Mouse (Mus musculus): ENCODE results near the gene Sap18b. TPM values are rescaled to one million over a fixed set of nuclear protein-coding genes. Genes with fewer than 3 reads are reported as not detected.
"Not testable (repeated sequence)": the region's sequence is repeated elsewhere in the genome, so short reads cannot be mapped to it uniquely, and the experiment has no call there.

Sap18b gene
- polyA plus RNA-seq, 1 experiment: 218 TPM

GRCm38 (mm10) chr8:95852290-95852689 is 27.1 kb downstream of the Sap18b start:
- H3K27me3 ChIP-seq (ENCODE audit: control insufficient read depth, insufficient read depth, insufficient read length): no peaks in the 10 kb centered on the region
- peak overlapping the region; percentile 74 for H3K4me3 ChIP-seq (ENCODE audit: insufficient read depth, poor library complexity, severe bottlenecking)
- peaks cover 11% of the 10 kb centered on the region for H3K79me2 ChIP-seq (ENCODE audit: control insufficient read depth, insufficient read depth)
- H3ac ChIP-seq (ENCODE audit: control insufficient read depth, insufficient read length, low read depth): peak overlapping the region; percentile 40
- peak; percentile 44 for TF ChIP-seq USF1 (IDR thresholded peaks at IDR 0.05; ENCODE audit: low read depth)
- TF ChIP-seq MYOG (IDR thresholded peaks at IDR 0.05; ENCODE audit: control insufficient read depth, extremely low read depth, insufficient read length): no peak
- peak; percentile 97 for TF ChIP-seq CEBPB (IDR thresholded peaks at IDR 0.05; ENCODE audit: low read depth)
- peaks cover 6% of the 10 kb centered on the region for H3K36me3 ChIP-seq (ENCODE audit: control insufficient read depth, insufficient read depth)
- H3K79me3 ChIP-seq (ENCODE audit: low read depth): peaks cover 2% of the 10 kb centered on the region

- Histone ChIP-seq H3K36me3 (ENCODE audit: control insufficient read depth, insufficient read depth) (peaks cover 1% of the 10 kb centered on the region), H3K79me3 (ENCODE audit: low read depth) (peaks cover 2% of the 10 kb centered on the region), H3K79me2 (ENCODE audit: control insufficient read depth, insufficient read depth) (peaks cover 11% of the 10 kb centered on the region), H3K27me3 (ENCODE audit: control insufficient read depth, insufficient read depth, insufficient read length) (no peaks in the 10 kb centered on the region), H3ac (ENCODE audit: control insufficient read depth, insufficient read length, low read depth) (peak within 1 kb of the TSS; percentile 63), H3K4me3 (ENCODE audit: insufficient read depth, poor library complexity, severe bottlenecking) (peak within 1 kb of the TSS; percentile 74)
- TF ChIP-seq CEBPB (IDR thresholded peaks at IDR 0.05; ENCODE audit: low read depth) (no peak), USF1 (IDR thresholded peaks at IDR 0.05; ENCODE audit: low read depth) (peak; percentile 99)
These were observed 28.1 kb downstream of the Sap18b start, which contains the start of gene Slc38a7 for GRCm38 (mm10) chr8:95853102-95853843. Gene Slc38a7, minus strand, starts transcription at chr8:95853539.

- H3K36me3 ChIP-seq (ENCODE audit: control insufficient read depth, insufficient read depth): no peaks in the 10 kb centered on the region
- peaks cover 2% of the 10 kb centered on the region for H3K79me3 ChIP-seq (ENCODE audit: low read depth)
- H3K79me2 ChIP-seq (ENCODE audit: control insufficient read depth, insufficient read depth): peaks cover 11% of the 10 kb centered on the region
- H3ac ChIP-seq (ENCODE audit: control insufficient read depth, insufficient read length, low read depth): no peak overlapping the region
- no peaks in the 10 kb centered on the region for H3K27me3 ChIP-seq (ENCODE audit: control insufficient read depth, insufficient read depth, insufficient read length)
- H3K4me3 ChIP-seq (ENCODE audit: insufficient read depth, poor library complexity, severe bottlenecking): no peak overlapping the region
- no peak for TF ChIP-seq MYOD1 (IDR thresholded peaks at IDR 0.05; ENCODE audit: control insufficient read depth, insufficient read length, low read depth)
- TF ChIP-seq USF1 (IDR thresholded peaks at IDR 0.05; ENCODE audit: low read depth): no peak
- TF ChIP-seq CEBPB (IDR thresholded peaks at IDR 0.05; ENCODE audit: low read depth): no peak
- TF ChIP-seq MAX (IDR thresholded peaks at IDR 0.05): no peak
- TF ChIP-seq MYOG (IDR thresholded peaks at IDR 0.05; ENCODE audit: control insufficient read depth, extremely low read depth, insufficient read length): no peak
These were observed 29.0 kb downstream of the Sap18b start for GRCm38 (mm10) chr8:95854174-95854573.

- H3K36me3 ChIP-seq (ENCODE audit: control insufficient read depth, insufficient read depth): peaks cover 25% of the 10 kb centered on the region
These were observed 38.8 kb downstream of the Sap18b start for GRCm38 (mm10) chr8:95863761-95864440.

GRCm38 (mm10) chr8:95864851-95865250 is 39.7 kb downstream of the Sap18b start:
- H3ac ChIP-seq (ENCODE audit: control insufficient read depth, insufficient read length, low read depth); H3K27me3 ChIP-seq (ENCODE audit: control insufficient read depth, insufficient read depth, insufficient read length); H3K79me3 ChIP-seq (ENCODE audit: low read depth); H3K79me2 ChIP-seq (ENCODE audit: control insufficient read depth, insufficient read depth); H3K4me3 ChIP-seq (ENCODE audit: insufficient read depth, poor library complexity, severe bottlenecking): not testable (repeated sequence)
- H3K36me3 ChIP-seq (ENCODE audit: control insufficient read depth, insufficient read depth): peaks cover 26% of the 10 kb centered on the region

More at GRCm38 (mm10) chr8:95863761-95864440, 38.8 kb downstream of the Sap18b start:
- not testable (repeated sequence) for H3ac ChIP-seq (ENCODE audit: control insufficient read depth, insufficient read length, low read depth); H3K79me2 ChIP-seq (ENCODE audit: control insufficient read depth, insufficient read depth); H3K4me3 ChIP-seq (ENCODE audit: insufficient read depth, poor library complexity, severe bottlenecking); H3K27me3 ChIP-seq (ENCODE audit: control insufficient read depth, insufficient read depth, insufficient read length); H3K79me3 ChIP-seq (ENCODE audit: low read depth)

- no peaks in the 10 kb centered on the region for H3K79me3 ChIP-seq (ENCODE audit: low read depth)
- H3K79me2 ChIP-seq (ENCODE audit: control insufficient read depth, insufficient read depth): no peaks in the 10 kb centered on the region
- peaks cover 65% of the 10 kb centered on the region for H3K36me3 ChIP-seq (ENCODE audit: control insufficient read depth, insufficient read depth)
- H3ac ChIP-seq (ENCODE audit: control insufficient read depth, insufficient read length, low read depth): no peak overlapping the region
- TF ChIP-seq MYOG (IDR thresholded peaks at IDR 0.05; ENCODE audit: control insufficient read depth, extremely low read depth, insufficient read length): no peak
- TF ChIP-seq CTCF (IDR thresholded peaks at IDR 0.05; ENCODE audit: control insufficient read depth, insufficient read depth, insufficient read length): no peak
- no peak for TF ChIP-seq MYOD1 (IDR thresholded peaks at IDR 0.05; ENCODE audit: control insufficient read depth, insufficient read length, low read depth)
- no peaks in the 10 kb centered on the region for H3K27me3 ChIP-seq (ENCODE audit: control insufficient read depth, insufficient read depth, insufficient read length)
- no peak overlapping the region for H3K4me3 ChIP-seq (ENCODE audit: insufficient read depth, poor library complexity, severe bottlenecking)
These were observed 46.5 kb downstream of the Sap18b start for GRCm38 (mm10) chr8:95871690-95872089.

- Histone ChIP-seq H3K27me3 (ENCODE audit: control insufficient read depth, insufficient read depth, insufficient read length) (no peaks in the 10 kb centered on the region), H3K4me3 (ENCODE audit: insufficient read depth, poor library complexity, severe bottlenecking) (no peak overlapping the region), H3ac (ENCODE audit: control insufficient read depth, insufficient read length, low read depth) (no peak overlapping the region), H3K36me3 (ENCODE audit: control insufficient read depth, insufficient read depth) (peaks cover 45% of the 10 kb centered on the region), H3K79me2 (ENCODE audit: control insufficient read depth, insufficient read depth) (peaks cover 29% of the 10 kb centered on the region), H3K79me3 (ENCODE audit: low read depth) (peaks cover 14% of the 10 kb centered on the region)
- no peak for TF ChIP-seq FOSL1 (IDR thresholded peaks at IDR 0.05; ENCODE audit: insufficient read depth, low read length, poor library complexity, severe bottlenecking)
- TF ChIP-seq CTCF (IDR thresholded peaks at IDR 0.05; ENCODE audit: control insufficient read depth, insufficient read depth, insufficient read length): no peak
- no peak for TF ChIP-seq USF1 (IDR thresholded peaks at IDR 0.05; ENCODE audit: low read depth)
- TF ChIP-seq MYOD1 (IDR thresholded peaks at IDR 0.05; ENCODE audit: control insufficient read depth, insufficient read length, low read depth): no peak
- no peak for TF ChIP-seq MAX (IDR thresholded peaks at IDR 0.05)
- no peak for TF ChIP-seq MYOG (IDR thresholded peaks at IDR 0.05; ENCODE audit: control insufficient read depth, extremely low read depth, insufficient read length)
- no peak for TF ChIP-seq CEBPB (IDR thresholded peaks at IDR 0.05; ENCODE audit: low read depth)
These were observed 50.1 kb downstream of the Sap18b start for GRCm38 (mm10) chr8:95875270-95875669.

All from C2C12 (cell line).